Mouse (Mus musculus) left cerebral cortex, postnatal 10 days (tissue): ENCODE data around the gene Sp9. TPM values are rescaled to one million over a fixed set of nuclear protein-coding genes. Genes with fewer than 3 reads are reported as not detected.

Experiments used
- DNase-seq, 2 experiments: peaks; one replicate each; pipeline ENCODE4 v3.0.0; 2021 to 2022; ENCODE audit warnings: low spot score in 2 of 2, mixed read lengths in 1 of 2; ENCODE audit errors: extremely low spot score in 1 of 2
- intact Hi-C: fragments of 180-260 bp; cut with DNase I; formaldehyde crosslinking; loops from one replicate; pipeline ENCODE4 v1.15.1; 2025
- total RNA-seq, 2 experiments: library from RNA; stranded (reverse); gene quantifications; 2 replicates each; pipeline ENCODE4 v1.2.3; 2021

Gene Sp9
- total RNA-seq, 2 experiments from 2014 or later = 3.4 to 4.4 TPM

- intact Hi-C loops = no loop called here
- DNase-seq = no peak
Observed at GRCm38 (mm10) chr2:73291130-73291529, 19.4 kb downstream of the Sp9 start.

GRCm38 (mm10) chr2:73295023-73295422 lies 23.3 kb downstream of the Sp9 start:
- no peak for DNase-seq
- intact Hi-C loops = no loop called here

GRCm38 (mm10) chr2:73298154-73298553 lies 26.4 kb downstream of the Sp9 start:
- DNase-seq = no peak
- intact Hi-C loops = no loop called here

- no peak for DNase-seq
- intact Hi-C loops = no loop called here
Observed at GRCm38 (mm10) chr2:73298841-73299240, 27.1 kb downstream of the Sp9 start.

GRCm38 (mm10) chr2:73301979-73302378 lies 30.3 kb downstream of the Sp9 start:
- intact Hi-C loops = no loop called here
- no peak for DNase-seq

- intact Hi-C loops = no loop called here
- no peak for DNase-seq
Observed at GRCm38 (mm10) chr2:73302722-73303121, 31.0 kb downstream of the Sp9 start.

GRCm38 (mm10) chr2:73304506-73304905 lies 32.8 kb downstream of the Sp9 start:
- DNase-seq = no peak

GRCm38 (mm10) chr2:73306006-73306405 lies 34.3 kb downstream of the Sp9 start:
- intact Hi-C loops = no loop called here
- DNase-seq = no peak

More at GRCm38 (mm10) chr2:73304506-73304905, 32.8 kb downstream of the Sp9 start:
- intact Hi-C loops = no loop called here

- intact Hi-C loops = loop anchor here (5.0 to 10.0 kb wide), 2 partner anchors 35 to 72 kb away; partner anchors contain the start of gene Gpr155
- peak; percentile 93 to 98 for DNase-seq
Observed at GRCm38 (mm10) chr2:73312152-73313116, 40.7 kb downstream of the Sp9 start, which contains the start of the genes Scrn3 and Cir1. Gene Scrn3 (plus strand): TSS chr2:73312601. Gene Cir1 (minus strand): TSS chr2:73312701.

- intact Hi-C loops = loop anchor here (5.0 to 10.0 kb wide), 2 partner anchors 34 to 72 kb away; partner anchors contain the start of gene Gpr155
- peak; percentile 20 to 33 for DNase-seq
Observed at GRCm38 (mm10) chr2:73313117-73313501, 41.4 kb downstream of the Sp9 start.

GRCm38 (mm10) chr2:73314311-73314710 lies 42.6 kb downstream of the Sp9 start:
- intact Hi-C loops = loop anchor here (5.0 to 10.0 kb wide), 2 partner anchors 33 to 70 kb away; partner anchors contain the start of gene Gpr155
- DNase-seq = no peak

- DNase-seq = no peak
- intact Hi-C loops = loop anchor here (10.0 kb wide), 1 partner anchor 67 kb away; the partner anchor contains the start of gene Gpr155
Observed at GRCm38 (mm10) chr2:73317426-73317825, 45.7 kb downstream of the Sp9 start.

- intact Hi-C loops = loop anchor here (10.0 kb wide), 1 partner anchor 66 kb away; the partner anchor contains the start of gene Gpr155
- no peak for DNase-seq
Observed at GRCm38 (mm10) chr2:73319218-73319617, 47.5 kb downstream of the Sp9 start.

GRCm38 (mm10) chr2:73322991-73323390 lies 51.3 kb downstream of the Sp9 start:
- intact Hi-C loops = no loop called here

GRCm38 (mm10) chr2:73325871-73326270 lies 54.1 kb downstream of the Sp9 start:
- intact Hi-C loops = no loop called here
- no peak for DNase-seq

More at GRCm38 (mm10) chr2:73322991-73323390, 51.3 kb downstream of the Sp9 start:
- no peak for DNase-seq

Other genes with a start within 250 kb of the Sp9 start
- gene Ola1, start 53.0 kb upstream of the Sp9 start, total RNA-seq = 100 to 1,000 TPM; 108 to 119 TPM
- 10 to 100 TPM in 1 of 2 experiments, 1 to 10 TPM in 1; 9.6 to 11.5 TPM for gene Scrn3, start 40.7 kb downstream of the Sp9 start, total RNA-seq
- 10 to 100 TPM; 24.4 to 25.3 TPM for gene Cir1, start 40.8 kb downstream of the Sp9 start, total RNA-seq
- 10 to 100 TPM; 30.9 to 36.1 TPM for gene Gpr155, start 114.6 kb downstream of the Sp9 start, total RNA-seq